Mouse (Mus musculus): Measurements from ENCODE around the gene Pik3r5. TPM values are rescaled to one million over a fixed set of nuclear protein-coding genes. Genes with fewer than 3 reads are reported as not detected.

Gene Pik3r5
- polyA plus RNA-seq, 1 experiment from 2014 or later: 0.79 TPM

GRCm38 (mm10) chr11:68435601-68436000 lies 3.7 kb downstream of the Pik3r5 start:
- H3K27me3 ChIP-seq: peaks cover 34% of the 10 kb centered on the region
- H3K9me3 ChIP-seq: no peaks in the 10 kb centered on the region
- no peak overlapping the region for H3K4me2 ChIP-seq
- 85% methylated on average over 4 of the region's 4 CpGs for WGBS
- no peaks in the 10 kb centered on the region for H3K36me3 ChIP-seq
- H3K27ac ChIP-seq: no peak overlapping the region
- peaks cover 20% of the 10 kb centered on the region for H3K4me1 ChIP-seq
- no peak for ATAC-seq (ENCODE audit: insufficient number of reproducible peaks, insufficient read depth, low FRiP score, low TSS enrichment, low read depth)
- no peak overlapping the region for H3K9ac ChIP-seq
- no peak overlapping the region for H3K4me3 ChIP-seq

DNA sequence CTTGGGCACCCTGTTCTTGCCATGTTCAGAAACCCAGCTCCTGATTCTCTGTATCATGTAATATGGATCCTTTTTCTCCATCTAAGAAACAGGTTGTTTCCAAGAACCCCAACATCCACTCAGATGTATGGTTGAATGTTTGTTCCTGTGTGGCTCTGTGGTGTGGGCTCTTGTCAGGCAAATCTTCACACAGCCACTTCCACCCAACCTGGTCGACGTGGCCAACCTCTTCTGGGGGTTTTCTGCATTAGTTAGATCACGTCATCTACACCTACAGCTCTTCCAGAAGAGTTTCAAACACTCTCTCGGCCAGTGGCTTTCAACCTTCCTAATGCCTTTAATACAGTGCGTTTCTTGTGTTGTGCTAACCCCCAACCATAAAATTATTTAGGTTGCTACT lies 4.5 kb downstream of the Pik3r5 start:
- ATAC-seq (ENCODE audit: insufficient number of reproducible peaks, insufficient read depth, low FRiP score, low TSS enrichment, low read depth): no peak
- Histone ChIP-seq H3K4me1 (peaks cover 14% of the 10 kb centered on the region), H3K9me3 (no peaks in the 10 kb centered on the region), H3K27me3 (peaks cover 26% of the 10 kb centered on the region), H3K4me2 (no peak overlapping the region), H3K27ac (no peak overlapping the region), H3K36me3 (no peaks in the 10 kb centered on the region), H3K9ac (no peak overlapping the region), H3K4me3 (no peak overlapping the region)
- WGBS: 79% methylated on average over 5 of the region's 5 CpGs

DNA sequence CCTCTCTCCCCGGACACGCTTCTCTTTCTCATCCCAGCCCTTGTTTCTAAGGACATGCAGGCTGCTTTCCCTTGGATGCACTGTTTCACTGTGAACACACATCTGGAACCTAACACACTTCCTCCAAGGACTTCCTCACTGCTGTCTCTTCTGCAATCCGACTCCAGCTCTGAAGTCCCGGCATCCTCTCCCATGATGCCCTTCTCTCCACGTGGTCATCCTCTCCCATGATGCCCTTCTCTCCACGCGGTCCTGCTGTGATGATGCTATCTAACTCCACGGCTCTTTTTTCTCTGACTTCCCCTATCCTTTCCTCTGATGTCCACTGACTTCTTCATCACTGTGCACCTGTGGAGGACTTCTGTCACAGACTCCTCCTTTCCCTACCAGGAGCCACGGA lies 8.2 kb downstream of the Pik3r5 start:
- Histone ChIP-seq H3K27ac (no peak overlapping the region), H3K4me2 (no peak overlapping the region), H3K27me3 (peaks cover 11% of the 10 kb centered on the region), H3K9ac (no peak overlapping the region), H3K36me3 (no peaks in the 10 kb centered on the region), H3K4me1 (no peaks in the 10 kb centered on the region), H3K9me3 (no peaks in the 10 kb centered on the region), H3K4me3 (no peak overlapping the region)
- no peak for ATAC-seq (ENCODE audit: insufficient number of reproducible peaks, insufficient read depth, low FRiP score, low TSS enrichment, low read depth)
- 76% methylated on average over 9 of the region's 9 CpGs for WGBS

GRCm38 (mm10) chr11:68440965-68441364 lies 9.0 kb downstream of the Pik3r5 start:
- 55% methylated on average over 5 of the region's 5 CpGs for WGBS
- H3K4me1 ChIP-seq: no peaks in the 10 kb centered on the region
- no peak for ATAC-seq (ENCODE audit: insufficient number of reproducible peaks, insufficient read depth, low FRiP score, low TSS enrichment, low read depth)

DNA sequence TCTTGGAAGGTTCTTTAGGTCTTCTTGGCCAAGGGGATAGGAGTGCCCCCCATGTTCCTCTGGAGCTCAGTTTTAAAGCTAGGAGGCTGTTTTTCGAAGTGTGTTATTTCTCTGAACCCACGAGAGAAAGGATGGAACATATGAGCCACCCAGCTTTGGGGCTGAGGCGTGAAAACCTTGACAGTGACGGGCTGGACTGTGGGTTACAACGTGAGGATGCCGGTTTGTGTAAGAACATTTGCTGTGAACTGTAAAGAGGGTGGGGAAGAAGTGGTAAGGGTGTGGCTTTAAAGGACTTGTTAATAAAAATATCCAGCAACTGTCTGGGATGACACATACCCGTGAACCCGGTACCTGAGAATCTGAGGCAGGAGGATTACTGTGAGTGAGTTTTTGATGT lies 10.4 kb downstream of the Pik3r5 start:
- peaks cover 9% of the 10 kb centered on the region for H3K27me3 ChIP-seq
- no peak for ATAC-seq (ENCODE audit: insufficient number of reproducible peaks, insufficient read depth, low FRiP score, low TSS enrichment, low read depth)
- H3K9ac ChIP-seq: no peak overlapping the region
- H3K9me3 ChIP-seq: no peaks in the 10 kb centered on the region
- no peak overlapping the region for H3K4me3 ChIP-seq
- H3K4me2 ChIP-seq: no peak overlapping the region
- 81% methylated on average over 8 of the region's 8 CpGs for WGBS
- no peak overlapping the region for H3K27ac ChIP-seq
- H3K36me3 ChIP-seq: no peaks in the 10 kb centered on the region
- no peaks in the 10 kb centered on the region for H3K4me1 ChIP-seq

More at GRCm38 (mm10) chr11:68440965-68441364, 9.0 kb downstream of the Pik3r5 start:
- no peak overlapping the region for H3K4me3 ChIP-seq
- H3K27me3 ChIP-seq: peaks cover 9% of the 10 kb centered on the region
- no peaks in the 10 kb centered on the region for H3K9me3 ChIP-seq
- no peak overlapping the region for H3K27ac ChIP-seq
- H3K4me2 ChIP-seq: no peak overlapping the region
- no peaks in the 10 kb centered on the region for H3K36me3 ChIP-seq
- H3K9ac ChIP-seq: no peak overlapping the region

GRCm38 (mm10) chr11:68442983-68443638 lies 11.2 kb downstream of the Pik3r5 start:
- no peaks in the 10 kb centered on the region for H3K36me3 ChIP-seq
- no peaks in the 10 kb centered on the region for H3K9me3 ChIP-seq
- WGBS: 79% methylated on average over 12 of the region's 12 CpGs
- no peak overlapping the region for H3K27ac ChIP-seq
- ATAC-seq (ENCODE audit: insufficient number of reproducible peaks, insufficient read depth, low FRiP score, low TSS enrichment, low read depth): no peak
- no peak overlapping the region for H3K9ac ChIP-seq
- no peaks in the 10 kb centered on the region for H3K4me1 ChIP-seq
- no peak overlapping the region for H3K4me2 ChIP-seq
- H3K27me3 ChIP-seq: peaks cover 9% of the 10 kb centered on the region
- no peak overlapping the region for H3K4me3 ChIP-seq

GRCm38 (mm10) chr11:68445901-68446300 lies 14.0 kb downstream of the Pik3r5 start:
- H3K36me3 ChIP-seq: no peaks in the 10 kb centered on the region
- no peak overlapping the region for H3K9ac ChIP-seq
- H3K4me1 ChIP-seq: peaks cover 4% of the 10 kb centered on the region
- no peak overlapping the region for H3K27ac ChIP-seq
- H3K4me3 ChIP-seq: no peak overlapping the region
- no peak overlapping the region for H3K4me2 ChIP-seq
- WGBS: 84% methylated on average over 4 of the region's 4 CpGs
- no peak for ATAC-seq (ENCODE audit: insufficient number of reproducible peaks, insufficient read depth, low FRiP score, low TSS enrichment, low read depth)
- H3K27me3 ChIP-seq: peaks cover 5% of the 10 kb centered on the region; the same call in 1 of the 2 replicates
- no peaks in the 10 kb centered on the region for H3K9me3 ChIP-seq

GRCm38 (mm10) chr11:68446547-68446946 lies 14.6 kb downstream of the Pik3r5 start:
- H3K9me3 ChIP-seq: no peaks in the 10 kb centered on the region
- no peak overlapping the region for H3K9ac ChIP-seq
- H3K27ac ChIP-seq: no peak overlapping the region
- ATAC-seq (ENCODE audit: insufficient number of reproducible peaks, insufficient read depth, low FRiP score, low TSS enrichment, low read depth): no peak
- WGBS: 86% methylated on average over 4 of the region's 4 CpGs
- no peak overlapping the region for H3K4me3 ChIP-seq
- H3K27me3 ChIP-seq: peaks cover 5% of the 10 kb centered on the region; the same call in 1 of the 2 replicates
- no peaks in the 10 kb centered on the region for H3K36me3 ChIP-seq
- peaks cover 11% of the 10 kb centered on the region for H3K4me1 ChIP-seq
- H3K4me2 ChIP-seq: no peak overlapping the region

GRCm38 (mm10) chr11:68447242-68447641 lies 15.3 kb downstream of the Pik3r5 start:
- 86% methylated on average over 2 of the region's 2 CpGs for WGBS
- Histone ChIP-seq H3K27ac (no peak overlapping the region), H3K4me2 (no peak overlapping the region), H3K9me3 (no peaks in the 10 kb centered on the region), H3K36me3 (no peaks in the 10 kb centered on the region), H3K4me1 (peaks cover 11% of the 10 kb centered on the region), H3K4me3 (no peak overlapping the region), H3K9ac (no peak overlapping the region), H3K27me3 (peaks cover 5% of the 10 kb centered on the region; the same call in 1 of the 2 replicates)
- no peak for ATAC-seq (ENCODE audit: insufficient number of reproducible peaks, insufficient read depth, low FRiP score, low TSS enrichment, low read depth)

DNA sequence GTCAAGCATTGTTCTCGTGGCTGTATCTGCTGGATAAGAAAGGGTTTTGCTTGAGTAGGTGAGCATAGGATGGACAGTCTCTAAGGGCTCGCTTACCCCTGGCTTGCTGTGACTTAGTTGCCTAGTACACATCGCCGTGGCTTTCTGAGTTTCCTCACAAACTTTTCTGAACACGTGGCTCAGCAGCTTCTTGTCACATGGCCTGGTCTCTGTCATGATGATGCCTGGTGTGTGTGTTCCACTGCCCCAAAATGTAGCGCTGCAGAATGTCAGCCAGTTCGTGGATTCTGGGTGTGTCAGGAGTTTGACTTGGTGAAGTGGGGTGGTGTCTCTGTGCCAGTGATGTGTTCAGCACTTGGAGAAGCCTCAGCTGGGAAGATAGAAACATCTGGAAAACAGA lies 16.4 kb downstream of the Pik3r5 start:
- Histone ChIP-seq H3K9me3 (no peaks in the 10 kb centered on the region), H3K9ac (no peak overlapping the region), H3K27me3 (peaks cover 5% of the 10 kb centered on the region; the same call in 1 of the 2 replicates), H3K4me1 (peaks cover 11% of the 10 kb centered on the region), H3K36me3 (no peaks in the 10 kb centered on the region), H3K27ac (no peak overlapping the region), H3K4me3 (no peak overlapping the region), H3K4me2 (no peak overlapping the region)
- 81% methylated on average over 7 of the region's 7 CpGs for WGBS
- no peak for ATAC-seq (ENCODE audit: insufficient number of reproducible peaks, insufficient read depth, low FRiP score, low TSS enrichment, low read depth)

DNA sequence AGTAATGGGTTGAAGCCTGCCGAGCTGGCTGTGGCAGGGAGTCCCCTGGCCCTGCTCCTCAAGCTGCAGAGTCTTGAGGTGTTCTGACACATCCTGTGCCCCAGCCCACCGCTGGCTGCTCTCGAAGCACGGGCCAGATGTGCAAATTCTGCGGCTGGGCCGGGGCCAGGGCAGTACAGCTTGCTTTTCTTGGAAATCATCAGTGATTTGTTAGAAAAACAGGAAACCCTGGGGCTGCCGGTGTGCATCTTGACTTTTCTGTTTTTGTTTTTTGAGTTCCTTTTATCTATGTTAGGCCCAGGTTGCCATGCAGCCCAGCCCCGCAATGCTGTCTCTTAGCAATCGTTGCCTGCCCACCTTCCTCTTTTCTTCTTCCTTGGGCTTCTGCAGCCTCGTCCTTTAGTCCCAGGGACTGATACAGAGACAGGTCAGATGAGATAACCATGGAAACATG lies 19.4 kb downstream of the Pik3r5 start:
- no peaks in the 10 kb centered on the region for H3K9me3 ChIP-seq
- no peaks in the 10 kb centered on the region; the same call in 1 of the 2 replicates for H3K27me3 ChIP-seq
- ATAC-seq (ENCODE audit: insufficient number of reproducible peaks, insufficient read depth, low FRiP score, low TSS enrichment, low read depth): no peak
- WGBS: 32% methylated on average over 10 of the region's 10 CpGs
- H3K4me1 ChIP-seq: peaks cover 11% of the 10 kb centered on the region
- no peaks in the 10 kb centered on the region for H3K36me3 ChIP-seq
- H3K9ac ChIP-seq: 0 out of 2 replicates have a peak overlapping the region, but pooled peaks have one; percentile 17
- H3K4me2 ChIP-seq: no peak overlapping the region
- no peak overlapping the region for H3K27ac ChIP-seq
- H3K4me3 ChIP-seq: no peak overlapping the region

DNA sequence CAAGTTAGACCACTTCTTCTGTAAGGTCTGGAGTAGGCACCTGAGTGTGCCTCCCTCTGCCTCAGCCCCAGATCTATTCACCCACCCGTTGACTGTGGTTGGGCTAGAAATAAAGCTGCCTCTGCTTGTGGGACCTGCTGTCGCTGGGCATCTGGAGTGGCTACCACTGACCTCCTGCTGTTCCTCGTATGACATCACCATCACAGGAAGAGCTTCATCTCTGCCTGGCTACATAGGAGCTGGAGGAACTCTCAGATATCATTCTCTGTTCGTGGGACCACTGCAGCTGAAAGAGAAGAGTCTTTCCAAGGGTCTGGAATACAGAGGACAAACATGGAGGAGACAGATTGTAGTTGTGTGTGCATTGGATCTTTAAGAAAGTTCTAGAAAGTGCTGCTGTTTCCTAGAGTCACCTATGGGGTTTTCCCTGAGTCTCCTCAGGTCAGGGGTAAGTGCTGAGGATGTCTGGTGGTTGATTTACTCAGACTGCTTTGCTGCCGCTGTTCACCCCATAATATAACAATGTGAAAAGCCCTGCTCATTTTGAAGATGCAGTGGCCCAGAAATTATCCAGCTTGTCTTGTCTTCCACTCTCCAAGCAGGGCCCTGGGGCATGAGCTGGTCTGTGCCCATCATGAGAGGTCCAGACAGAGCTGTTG lies 20.0 kb downstream of the Pik3r5 start:
- WGBS: 76% methylated on average over 5 of the region's 5 CpGs
- no peak overlapping the region for H3K27ac ChIP-seq
- H3K27me3 ChIP-seq: no peaks in the 10 kb centered on the region; the same call in 1 of the 2 replicates
- no peak overlapping the region for H3K4me3 ChIP-seq
- ATAC-seq (ENCODE audit: insufficient number of reproducible peaks, insufficient read depth, low FRiP score, low TSS enrichment, low read depth): no peak
- no peak overlapping the region for H3K9ac ChIP-seq
- H3K36me3 ChIP-seq: no peaks in the 10 kb centered on the region
- H3K4me1 ChIP-seq: peaks cover 11% of the 10 kb centered on the region
- no peaks in the 10 kb centered on the region for H3K9me3 ChIP-seq
- no peak overlapping the region for H3K4me2 ChIP-seq

Data from embryonic facial prominence, embryonic 13.5 days (tissue).